Mouse (Mus musculus) neutrophil, adult 5-6 weeks (primary cell): ENCODE data around the gene Nanos1. TPM values are rescaled to one million over a fixed set of nuclear protein-coding genes. Genes with fewer than 3 reads are reported as not detected.

Experiments used
- ATAC-seq: fragments of 151-379, 151-347 bp; 2 replicates; pipeline ENCODE4 v1.8.0; 2017; ENCODE audit warnings: mild to moderate bottlenecking, moderate TSS enrichment; ENCODE audit not compliant: insufficient number of reproducible peaks, poor library complexity, low FRiP score, severe bottlenecking; ENCODE audit errors: extremely low read depth
- total RNA-seq: library from RNA; stranded (forward); fragments of 200-1000 nt; gene quantifications from 2 replicates; pipeline ENCODE4 v1.2.3, GENCODE M21; 2017

Nanos1 gene
- 2.7 and 3.7 TPM in 2 replicates for total RNA-seq

- ATAC-seq, result peak; percentile 85
These were observed at the start of gene Nanos1 for GRCm38 (mm10) chr19:60755438-60756191. Gene Nanos1 (plus strand): TSS chr19:60755987.

GRCm38 (mm10) chr19:60709193-60709900 is 46.4 kb upstream of the Nanos1 start:
- ATAC-seq, result no peak

GRCm38 (mm10) chr19:60710196-60710595 is 45.6 kb upstream of the Nanos1 start:
- ATAC-seq, result no peak

GRCm38 (mm10) chr19:60712577-60712976 is 43.2 kb upstream of the Nanos1 start:
- ATAC-seq, result no peak

GRCm38 (mm10) chr19:60716381-60716780 is 39.4 kb upstream of the Nanos1 start:
- ATAC-seq, result no peak

DNA sequence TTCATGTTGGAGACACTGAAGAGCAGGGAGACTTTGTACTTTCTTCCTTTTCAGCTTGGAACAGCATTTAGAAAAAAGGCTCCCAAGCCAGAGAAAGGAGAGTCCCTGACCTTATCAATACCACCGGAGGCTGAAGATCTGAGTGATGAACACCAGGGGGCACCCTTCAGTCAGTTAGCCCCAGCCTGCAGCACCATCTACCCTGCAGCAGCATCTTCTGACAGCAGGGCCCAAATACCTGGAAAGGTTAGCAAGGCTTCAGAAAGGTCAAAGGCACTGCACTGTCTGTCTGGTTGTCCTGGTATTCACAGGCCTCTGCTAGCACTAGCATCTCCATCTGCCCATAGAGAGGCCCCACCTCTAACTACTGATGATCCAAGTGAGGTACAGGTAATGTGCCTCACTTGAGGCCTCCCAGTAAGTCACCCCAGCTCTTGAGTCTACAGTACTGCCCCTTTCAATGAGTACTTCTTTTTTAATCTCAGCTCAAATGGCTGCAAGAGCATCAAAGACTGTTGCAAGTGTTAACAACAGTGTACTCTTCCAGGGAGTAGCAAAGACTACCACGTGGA is 25.4 kb upstream of the Nanos1 start:
- peak; percentile 91 for ATAC-seq

DNA sequence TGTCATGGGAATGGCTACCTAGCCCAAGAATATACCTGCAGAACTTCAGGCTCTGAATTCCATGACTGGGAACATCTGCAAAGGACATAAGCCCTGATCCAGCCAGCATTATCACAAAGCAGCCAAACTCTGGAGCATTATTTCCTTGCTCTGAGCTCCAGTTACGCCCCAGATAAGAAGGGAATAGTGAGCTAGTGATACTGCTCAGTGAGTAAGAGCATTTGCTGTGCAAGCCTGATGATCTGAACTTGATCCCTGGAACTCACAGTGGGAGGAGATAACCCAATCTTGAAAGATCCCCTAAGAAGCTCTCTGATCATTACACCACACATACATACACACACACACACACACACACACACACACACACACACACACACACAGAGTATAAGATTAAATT is 24.5 kb upstream of the Nanos1 start:
- ATAC-seq, result no peak

DNA sequence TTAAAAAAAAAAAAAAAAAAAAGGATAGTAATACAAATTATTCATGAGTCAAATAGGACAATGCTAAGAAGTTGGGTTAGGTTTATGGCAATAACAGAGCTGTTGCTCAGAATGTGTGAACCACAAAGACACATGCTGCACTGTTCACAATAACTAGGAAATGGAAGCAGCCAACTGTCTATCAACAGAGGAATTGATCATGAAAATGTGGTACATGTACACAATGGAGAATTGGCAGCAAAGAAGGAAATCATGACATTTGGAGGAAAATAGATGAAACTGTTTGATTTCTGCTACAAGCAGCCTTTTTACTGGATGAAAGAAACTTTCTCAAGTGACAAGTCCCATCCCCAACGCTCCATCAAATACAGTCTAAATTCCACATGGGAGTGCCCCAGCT is 23.8 kb upstream of the Nanos1 start:
- no peak for ATAC-seq

DNA sequence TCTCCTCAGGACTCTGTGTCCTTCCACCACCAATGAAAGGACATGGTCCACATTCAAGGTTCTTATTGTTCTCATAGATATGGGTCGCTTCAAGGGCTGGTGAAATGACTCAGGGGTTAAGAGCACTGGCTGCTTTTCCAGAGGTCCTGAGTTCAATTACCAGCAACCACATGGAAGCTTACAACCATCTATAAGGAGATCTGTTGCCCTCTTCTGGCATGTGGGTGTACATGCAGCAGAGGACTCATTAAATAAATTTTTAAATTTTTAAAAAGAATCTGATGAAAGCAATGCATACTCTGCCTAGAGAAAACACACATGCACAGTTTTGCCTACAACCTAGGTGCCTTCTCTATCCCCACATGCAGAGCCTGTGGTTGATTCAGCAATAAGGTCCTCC is 15.2 kb upstream of the Nanos1 start:
- ATAC-seq, result no peak

DNA sequence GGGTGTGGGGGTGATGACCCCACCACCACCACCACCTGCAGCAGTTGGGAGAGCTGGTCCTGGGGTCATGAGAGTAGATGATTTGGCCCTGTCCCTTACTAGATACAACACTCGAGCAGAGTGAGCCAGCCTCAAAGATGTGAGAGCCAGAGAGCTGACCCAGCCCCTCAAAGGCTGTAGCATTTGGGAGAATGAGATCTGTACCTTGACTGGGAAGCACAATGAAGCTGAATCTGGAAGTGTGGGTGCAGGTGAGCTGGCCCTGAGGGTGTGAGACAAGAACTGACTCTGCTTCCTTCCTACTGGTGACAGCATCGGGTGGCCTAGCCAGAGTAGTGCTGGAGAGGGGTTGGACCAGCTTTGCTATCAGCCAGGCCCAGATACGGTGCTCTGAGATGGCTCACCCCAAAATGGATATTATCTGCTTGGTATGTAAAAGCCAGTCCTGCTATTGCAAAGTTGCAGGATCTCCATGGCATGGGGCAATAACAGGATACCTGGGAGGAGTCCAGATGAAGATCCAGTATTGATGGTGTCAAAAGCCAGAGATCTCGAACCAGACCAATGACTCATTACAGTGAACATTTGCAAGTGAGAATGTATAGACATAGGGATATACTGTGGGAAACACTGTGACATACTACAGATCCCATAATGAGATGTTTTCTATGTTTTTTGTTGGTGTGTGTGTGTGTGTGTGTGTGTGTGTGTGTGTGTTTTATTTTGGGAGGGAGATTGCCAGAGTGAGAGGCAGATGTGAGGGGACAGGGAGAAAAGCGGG is 11.8 kb upstream of the Nanos1 start:
- no peak for ATAC-seq

DNA sequence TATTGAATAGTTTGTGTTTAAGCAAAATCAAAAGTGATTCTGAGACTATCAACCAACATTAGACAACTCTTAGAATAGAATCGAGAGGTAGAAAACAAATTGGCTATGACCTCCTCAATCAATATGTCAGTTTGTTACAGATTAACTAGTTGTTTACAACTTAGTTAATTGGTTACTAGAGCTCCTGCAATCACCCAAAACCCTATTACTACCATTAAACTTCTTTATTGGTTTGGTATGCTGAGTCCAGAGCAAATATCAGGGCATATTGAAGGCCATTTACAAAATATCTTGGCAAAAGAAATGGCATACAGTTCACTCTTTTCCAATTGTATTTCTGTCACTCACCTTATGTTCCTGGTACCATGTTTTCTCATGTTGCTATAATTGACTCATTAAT is 8.0 kb upstream of the Nanos1 start:
- ATAC-seq, result no peak

DNA sequence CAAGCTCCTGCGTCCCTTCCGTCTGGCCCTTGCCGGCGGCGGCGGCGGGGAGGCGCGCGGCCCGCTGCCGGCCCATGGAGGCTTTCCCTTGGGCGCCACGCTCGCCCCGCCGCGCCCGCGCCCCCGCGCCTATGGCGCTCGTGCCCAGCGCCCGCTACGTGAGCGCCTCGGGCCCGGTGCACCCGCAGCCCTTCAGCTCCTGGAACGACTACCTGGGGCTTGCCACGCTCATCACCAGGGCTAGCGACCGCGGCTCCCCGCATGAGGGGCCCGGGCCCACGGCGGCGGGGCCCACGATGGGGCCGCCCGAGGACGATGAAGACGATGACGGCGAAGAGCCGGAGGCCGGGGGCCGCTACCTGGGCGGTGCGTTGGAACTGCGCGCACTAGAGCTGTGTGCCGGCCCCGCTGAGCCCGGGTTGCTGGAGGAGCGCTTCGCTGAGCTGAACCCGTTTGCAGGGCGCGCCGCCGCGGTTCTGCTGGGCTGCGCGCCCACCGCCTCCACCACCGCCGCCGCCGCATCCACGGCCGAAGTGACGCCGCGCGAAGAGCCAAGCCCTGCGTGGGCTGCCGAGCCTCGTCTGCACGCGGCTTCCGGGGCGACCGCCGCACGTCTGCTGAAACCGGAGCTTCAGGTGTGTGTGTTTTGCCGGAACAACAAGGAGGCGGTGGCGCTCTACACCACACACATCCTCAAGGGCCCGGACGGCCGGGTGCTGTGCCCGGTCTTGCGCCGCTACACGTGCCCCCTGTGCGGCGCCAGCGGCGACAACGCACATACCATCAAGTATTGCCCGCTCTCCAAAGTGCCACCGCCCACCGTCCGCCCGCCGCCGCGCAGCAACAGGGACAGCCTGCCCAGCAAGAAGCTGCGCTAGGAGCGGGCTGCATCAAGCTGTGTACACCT is 658 bp downstream of the Nanos1 start:
- peak; percentile 30; the same call in 1 of the 2 replicates for ATAC-seq

DNA sequence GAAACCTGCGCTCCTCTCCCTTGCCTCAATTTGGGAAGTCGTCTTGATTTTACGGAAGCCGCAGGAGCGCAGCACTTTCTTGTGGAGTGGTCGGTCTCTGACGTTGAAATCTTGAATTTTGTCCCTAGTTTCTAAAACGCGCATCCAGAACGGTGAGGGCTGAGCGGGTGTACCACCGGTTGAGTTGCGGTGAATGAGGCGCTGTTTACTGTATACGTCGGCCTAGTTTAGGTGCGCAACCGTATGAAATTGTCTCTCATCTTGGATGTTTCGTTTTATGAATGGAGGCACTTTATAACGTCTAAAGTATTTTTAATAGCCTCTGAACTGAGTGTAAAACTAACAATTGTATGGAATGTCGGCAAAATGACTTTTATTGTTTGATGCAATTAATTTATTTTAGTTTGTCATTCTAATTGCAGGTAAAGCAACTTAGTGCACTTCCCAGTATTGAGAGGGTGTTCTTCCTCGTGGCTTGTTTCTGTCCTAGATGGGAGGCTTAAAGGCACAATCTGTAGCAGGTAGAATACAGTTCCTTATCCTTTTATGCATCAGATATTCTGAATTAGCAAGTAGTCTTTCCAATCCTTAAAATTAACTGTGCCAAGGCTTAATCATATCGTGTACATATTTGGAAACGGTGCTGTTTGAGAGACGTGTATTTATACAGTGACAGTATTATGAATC is 1.5 kb downstream of the Nanos1 start:
- ATAC-seq, result no peak

GRCm38 (mm10) chr19:60758896-60759835 is 3.4 kb downstream of the Nanos1 start:
- no peak for ATAC-seq

DNA sequence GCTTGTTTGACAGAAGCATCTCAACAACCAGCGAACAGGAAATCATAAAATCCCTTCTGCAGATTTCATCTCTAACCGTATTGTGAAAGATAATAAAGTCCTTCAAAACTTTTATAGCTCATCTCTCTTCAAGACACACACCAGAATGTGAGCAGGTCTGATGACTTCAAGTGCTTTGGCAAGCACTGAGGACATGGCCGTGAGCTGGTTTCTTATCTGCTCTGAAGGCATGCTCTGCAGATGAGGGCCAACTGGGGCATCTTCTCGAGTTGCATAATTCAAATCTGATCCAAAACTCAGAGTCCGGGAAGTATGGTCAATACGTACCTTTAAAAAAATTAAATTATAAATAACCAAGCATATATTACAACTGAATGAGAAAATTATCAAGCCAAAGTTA is 17.6 kb downstream of the Nanos1 start:
- no peak for ATAC-seq

- no peak for ATAC-seq
These were observed 26.2 kb downstream of the Nanos1 start for GRCm38 (mm10) chr19:60782034-60782433.

- ATAC-seq, result no peak
These were observed 28.9 kb downstream of the Nanos1 start for GRCm38 (mm10) chr19:60784712-60785111.
